Mouse (Mus musculus) gastrocnemius, postnatal 14 days (tissue): ENCODE results near the gene Msl2. TPM values are rescaled to one million over a fixed set of nuclear protein-coding genes. Genes with fewer than 3 reads are reported as not detected.

ENCODE experiments used
- DNase-seq: peaks from one replicate; pipeline ENCODE4 v3.0.0; 2021; ENCODE audit warnings: mixed read lengths
- intact Hi-C: fragments of 180-260 bp; cut with DNase I; formaldehyde crosslinking; loops from one replicate; pipeline ENCODE4 v1.15.1; 2025; ENCODE audit warnings: low total_unique reads
- long read RNA-seq, 2 experiments: library from polyadenylated mRNA; stranded (forward); transcript quantifications; one replicate each; pipeline ENCODE4 v2.0.0; 2021
- total RNA-seq, 2 experiments: library from RNA; stranded (reverse); gene quantifications; 2 replicates each; pipeline ENCODE4 v1.2.3; 2021

The Msl2 gene
- total RNA-seq: 10 to 100 TPM; 21.0 to 21.9 TPM
- long read RNA-seq, experiment 1, full-length matches to known transcripts: 2 of 3 reads
- long read RNA-seq, experiment 1, partial matches to known transcripts: 0 of 3 reads
- long read RNA-seq, experiment 1, other reads (novel, unspliced or antisense): 1 of 3 reads
- long read RNA-seq, experiment 2, full-length matches to known transcripts: 3 of 4 reads
- long read RNA-seq, experiment 2, partial matches to known transcripts: 0 of 4 reads
- long read RNA-seq, experiment 2, other reads (novel, unspliced or antisense): 1 of 4 reads

GRCm38 (mm10) chr9:101073987-101074331, at the start of gene Msl2:
Gene Msl2 (plus strand): TSS chr9:101074101.
- DNase-seq: no peak
- intact Hi-C loops: no loop called here

GRCm38 (mm10) chr9:101033761-101034447, 40.0 kb upstream of the Msl2 start:
- DNase-seq: no peak

GRCm38 (mm10) chr9:101034448-101035098, 39.3 kb upstream of the Msl2 start, which contains the start of gene Pccb:
Gene Pccb (minus strand): TSS chr9:101034898.
- DNase-seq: peak; percentile 96
- intact Hi-C loops: no loop called here

More at GRCm38 (mm10) chr9:101033761-101034447, 40.0 kb upstream of the Msl2 start:
- intact Hi-C loops: no loop called here

GRCm38 (mm10) chr9:101035836-101036596, 37.9 kb upstream of the Msl2 start:
- no peak for DNase-seq
- intact Hi-C loops: no loop called here

GRCm38 (mm10) chr9:101036876-101037275, 37.0 kb upstream of the Msl2 start:
- intact Hi-C loops: no loop called here
- DNase-seq: no peak

- intact Hi-C loops: no loop called here
- no peak for DNase-seq
Observed at GRCm38 (mm10) chr9:101037396-101037795, 36.5 kb upstream of the Msl2 start.

GRCm38 (mm10) chr9:101038634-101039033, 35.3 kb upstream of the Msl2 start:
- intact Hi-C loops: no loop called here
- no peak for DNase-seq

GRCm38 (mm10) chr9:101041508-101041907, 32.4 kb upstream of the Msl2 start:
- intact Hi-C loops: no loop called here
- DNase-seq: no peak

- DNase-seq: no peak
- intact Hi-C loops: no loop called here
Observed at GRCm38 (mm10) chr9:101042249-101042648, 31.7 kb upstream of the Msl2 start.

- intact Hi-C loops: no loop called here
- no peak for DNase-seq
Observed at GRCm38 (mm10) chr9:101045710-101046338, 28.1 kb upstream of the Msl2 start.

GRCm38 (mm10) chr9:101052007-101052406, 21.9 kb upstream of the Msl2 start:
- DNase-seq: no peak
- intact Hi-C loops: no loop called here

- intact Hi-C loops: no loop called here
- no peak for DNase-seq
Observed at GRCm38 (mm10) chr9:101052691-101053090, 21.2 kb upstream of the Msl2 start.

- intact Hi-C loops: no loop called here
- DNase-seq: no peak
Observed at GRCm38 (mm10) chr9:101053279-101053678, 20.6 kb upstream of the Msl2 start.

- intact Hi-C loops: no loop called here
- no peak for DNase-seq
Observed at GRCm38 (mm10) chr9:101057156-101057555, 16.7 kb upstream of the Msl2 start.

- intact Hi-C loops: no loop called here
- no peak for DNase-seq
Observed at GRCm38 (mm10) chr9:101061035-101061434, 12.9 kb upstream of the Msl2 start.

- DNase-seq: no peak
- intact Hi-C loops: no loop called here
Observed at GRCm38 (mm10) chr9:101062253-101062780, 11.6 kb upstream of the Msl2 start.

- intact Hi-C loops: no loop called here
Observed at GRCm38 (mm10) chr9:101065076-101065602, 8.8 kb upstream of the Msl2 start.

GRCm38 (mm10) chr9:101069781-101070180, 4.1 kb upstream of the Msl2 start:
- intact Hi-C loops: no loop called here
- DNase-seq: no peak

More at GRCm38 (mm10) chr9:101065076-101065602, 8.8 kb upstream of the Msl2 start:
- DNase-seq: no peak

- intact Hi-C loops: no loop called here
Observed at GRCm38 (mm10) chr9:101072506-101072905, 1.4 kb upstream of the Msl2 start.

More at GRCm38 (mm10) chr9:101072506-101072905, 1.4 kb upstream of the Msl2 start:
- no peak for DNase-seq
